Mouse (Mus musculus): ENCODE data around the gene Dleu7. TPM values are rescaled to one million over a fixed set of nuclear protein-coding genes. Genes with fewer than 3 reads are reported as not detected.
A peak's percentile ranks its signal among the peaks of the same experiment; 100 is the strongest.

Dleu7 gene
- total RNA-seq, 2 experiments from 2014 or later: 9.7 to 10.1 TPM

GRCm38 (mm10) chr14:62292166-62292487 lies 720 bp downstream of the Dleu7 start:
- DNase-seq (ENCODE audit: low spot score in 2 of 2): no peak
- intact Hi-C loops (cut with DNase I): no loop called here

GRCm38 (mm10) chr14:62291406-62291987 lies 1.4 kb downstream of the Dleu7 start:
- no peak for DNase-seq (ENCODE audit: low spot score in 2 of 2)

DNA sequence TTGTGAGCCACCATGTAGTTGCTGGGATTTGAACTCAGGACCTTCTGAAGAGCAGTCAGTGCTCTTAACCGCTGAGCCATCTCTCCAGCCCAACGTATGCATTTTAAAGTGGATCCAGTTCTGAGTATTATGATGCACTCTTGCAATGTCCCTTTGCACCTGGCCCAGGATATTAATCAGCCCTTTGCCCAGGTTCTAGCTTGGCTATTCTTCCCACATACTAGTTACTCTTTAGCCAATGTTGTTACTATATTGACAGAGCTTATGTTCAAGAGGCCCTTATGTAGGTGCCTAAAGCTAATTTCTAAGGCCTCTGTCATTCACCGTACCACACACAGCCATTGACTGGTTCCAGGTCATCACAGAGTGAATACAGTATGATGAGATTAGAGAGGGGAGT lies 4.1 kb downstream of the Dleu7 start:
- no peak for DNase-seq (ENCODE audit: low spot score in 2 of 2)
- intact Hi-C loops (cut with DNase I): no loop called here

More at GRCm38 (mm10) chr14:62291406-62291987, 1.4 kb downstream of the Dleu7 start:
- intact Hi-C loops (cut with DNase I): no loop called here

DNA sequence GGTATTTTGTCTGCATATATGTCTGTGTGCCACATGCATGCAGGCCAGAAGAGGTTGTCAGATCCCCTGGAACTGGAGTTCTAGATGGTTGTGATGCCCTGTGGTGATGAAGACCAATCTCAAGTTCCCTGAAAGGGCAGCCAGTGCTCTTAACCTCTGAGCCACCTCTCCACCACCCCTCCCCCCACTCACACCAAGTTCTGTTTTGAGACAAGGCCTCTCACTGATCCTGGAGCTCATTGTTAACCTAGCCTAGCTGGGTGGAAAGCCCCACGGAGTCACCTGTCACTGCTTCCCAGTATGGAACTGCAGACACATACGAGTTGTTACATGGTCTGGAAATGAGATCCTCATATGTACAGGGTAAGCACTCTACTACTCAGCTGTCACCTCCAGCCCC lies 9.9 kb downstream of the Dleu7 start:
- no peak for DNase-seq (ENCODE audit: low spot score in 2 of 2)
- intact Hi-C loops (cut with DNase I): no loop called here

DNA sequence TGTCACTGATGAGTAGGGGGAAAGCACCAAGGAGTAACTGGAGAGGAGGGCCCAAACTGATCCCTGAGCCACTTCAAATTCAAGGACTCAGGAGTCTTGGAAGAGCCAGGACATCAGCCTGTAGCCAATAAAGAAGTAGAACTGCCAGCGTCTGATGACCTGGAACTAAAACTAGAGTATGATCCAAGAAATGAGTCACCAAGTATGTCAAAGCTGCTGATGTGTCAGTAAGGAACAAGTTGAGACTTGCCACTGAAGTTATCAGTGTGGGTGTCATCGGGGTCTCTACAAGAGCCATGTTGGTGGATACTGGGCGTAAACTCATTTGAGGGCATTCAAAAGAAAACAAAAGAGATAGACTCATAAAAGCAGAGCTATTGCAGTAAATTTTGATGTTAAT lies 19.2 kb downstream of the Dleu7 start:
- intact Hi-C loops (cut with DNase I): no loop called here
- DNase-seq (ENCODE audit: low spot score in 2 of 2): no peak

- DNase-seq (ENCODE audit: low spot score in 2 of 2): no peak
- intact Hi-C loops (cut with DNase I): no loop called here
These were observed 22.0 kb downstream of the Dleu7 start for GRCm38 (mm10) chr14:62270698-62271396.

- DNase-seq (ENCODE audit: low spot score in 2 of 2): no peak
- intact Hi-C loops (cut with DNase I): no loop called here
These were observed 33.8 kb downstream of the Dleu7 start for GRCm38 (mm10) chr14:62258978-62259536.

DNA sequence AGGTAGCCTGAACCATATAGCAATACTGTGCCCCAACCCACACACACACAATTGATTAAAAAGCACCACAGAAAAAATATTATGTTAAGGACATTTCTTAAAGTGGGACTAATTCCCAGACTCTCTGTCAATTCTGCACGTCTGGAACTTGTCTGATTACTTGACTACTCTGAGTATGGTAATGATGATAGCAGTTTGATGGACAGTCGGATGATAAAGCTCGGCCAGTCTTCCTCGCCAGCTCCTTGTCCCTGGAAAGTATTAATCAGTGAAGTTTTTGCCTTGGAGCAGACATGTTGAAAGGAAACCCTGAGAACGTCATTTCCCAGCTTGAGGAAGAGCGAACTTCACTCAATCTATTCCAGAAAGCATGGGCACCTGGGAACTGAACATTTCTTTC lies 34.7 kb downstream of the Dleu7 start:
- no peak for DNase-seq (ENCODE audit: low spot score in 2 of 2)
- intact Hi-C loops (cut with DNase I): no loop called here

DNA sequence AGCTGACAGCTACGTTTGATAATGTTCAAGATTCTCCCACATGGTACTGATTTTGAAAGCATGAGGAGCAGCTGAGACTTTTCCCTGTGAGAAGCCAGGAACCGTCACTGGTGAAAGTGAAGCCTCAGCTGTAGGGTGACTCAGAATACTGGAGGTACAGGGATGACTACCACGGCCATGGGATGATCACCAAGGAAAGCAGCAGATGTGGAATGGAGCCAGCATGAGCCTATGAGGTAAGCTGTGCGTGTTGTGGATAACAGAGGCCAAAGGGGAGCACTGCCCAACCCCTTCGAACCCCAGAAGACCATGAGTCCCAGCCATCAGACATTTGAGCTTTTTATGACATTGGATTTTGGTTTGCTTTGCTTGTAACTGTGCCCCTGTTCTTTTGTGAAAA lies 36.8 kb downstream of the Dleu7 start:
- DNase-seq (ENCODE audit: low spot score in 2 of 2): no peak
- intact Hi-C loops (cut with DNase I): no loop called here

DNA sequence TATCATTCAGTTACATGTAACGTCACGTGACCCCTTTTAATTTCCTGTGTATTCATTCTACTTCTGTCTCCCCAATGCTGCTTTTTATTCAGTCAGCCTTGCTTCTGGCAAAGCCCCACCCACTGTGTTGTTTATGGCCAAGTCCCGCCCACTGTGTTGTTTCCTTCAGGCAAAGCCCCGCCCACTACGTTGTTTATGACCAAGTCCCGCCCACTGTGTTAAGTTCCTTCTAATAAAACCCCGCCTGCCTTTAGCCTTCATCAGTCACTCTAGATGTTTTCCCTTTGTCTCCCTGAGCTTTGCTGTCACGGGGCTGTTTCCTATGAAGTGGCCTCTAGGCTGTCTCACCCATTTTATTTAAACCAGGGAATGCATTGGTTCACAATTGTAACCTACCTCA lies 38.5 kb downstream of the Dleu7 start:
- no peak for DNase-seq (ENCODE audit: low spot score in 2 of 2)
- intact Hi-C loops (cut with DNase I): loop anchor here (5.0 kb wide), 3 partner anchors 203 to 682 kb away; partner anchors contain the start of gene Gucy1b2

DNA sequence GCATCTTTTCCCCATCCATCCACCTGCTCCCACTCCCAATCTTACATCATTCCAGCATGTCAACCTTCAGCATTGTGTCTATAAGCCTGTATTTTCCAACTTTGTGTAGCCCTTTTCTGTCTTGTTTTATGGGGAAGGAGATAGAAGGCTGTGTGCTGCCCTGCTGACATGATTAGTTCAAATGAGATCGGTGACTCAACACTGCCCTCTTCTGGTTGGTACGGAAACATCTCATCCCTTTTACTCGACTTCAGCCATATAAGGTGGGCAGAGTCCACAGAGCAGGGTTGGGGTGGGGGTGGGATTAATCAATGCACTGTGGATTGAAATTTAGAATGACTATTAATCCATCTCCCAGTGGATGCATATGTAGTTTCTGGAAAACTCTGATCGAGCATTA lies 40.8 kb downstream of the Dleu7 start:
- intact Hi-C loops (cut with DNase I): loop anchor here (5.0 kb wide), 3 partner anchors 205 to 680 kb away; partner anchors contain the start of gene Gucy1b2
- peak; percentile 72 to 77 for DNase-seq (ENCODE audit: low spot score in 2 of 2)

DNA sequence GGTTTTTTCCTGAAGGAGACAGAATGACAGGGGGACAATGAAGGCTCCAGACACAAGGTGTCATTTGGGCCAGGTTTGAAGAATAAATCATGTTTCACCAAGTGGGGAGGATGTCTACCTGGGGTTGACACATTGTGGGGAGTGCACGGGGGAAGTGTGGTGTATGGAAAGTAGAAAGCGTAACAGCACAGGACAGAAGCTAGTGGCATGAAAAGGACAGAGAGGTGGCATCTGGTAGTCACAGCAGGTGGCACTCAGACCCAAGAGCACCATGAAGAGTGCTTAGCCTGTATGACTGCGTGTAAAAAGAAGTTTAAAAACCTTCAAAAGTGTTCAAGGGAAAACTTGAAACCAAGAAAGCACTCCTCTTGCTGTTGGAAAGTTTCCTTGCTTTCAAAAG lies 42.8 kb downstream of the Dleu7 start:
- intact Hi-C loops (cut with DNase I): loop anchor here (5.0 kb wide), 3 partner anchors 207 to 678 kb away; partner anchors contain the start of gene Gucy1b2
- DNase-seq (ENCODE audit: low spot score in 2 of 2): no peak

GRCm38 (mm10) chr14:62249251-62249650 lies 43.6 kb downstream of the Dleu7 start:
- intact Hi-C loops (cut with DNase I): no loop called here
- DNase-seq (ENCODE audit: low spot score in 2 of 2): no peak

GRCm38 (mm10) chr14:62248796-62249195 lies 44.1 kb downstream of the Dleu7 start:
- intact Hi-C loops (cut with DNase I): no loop called here

DNA sequence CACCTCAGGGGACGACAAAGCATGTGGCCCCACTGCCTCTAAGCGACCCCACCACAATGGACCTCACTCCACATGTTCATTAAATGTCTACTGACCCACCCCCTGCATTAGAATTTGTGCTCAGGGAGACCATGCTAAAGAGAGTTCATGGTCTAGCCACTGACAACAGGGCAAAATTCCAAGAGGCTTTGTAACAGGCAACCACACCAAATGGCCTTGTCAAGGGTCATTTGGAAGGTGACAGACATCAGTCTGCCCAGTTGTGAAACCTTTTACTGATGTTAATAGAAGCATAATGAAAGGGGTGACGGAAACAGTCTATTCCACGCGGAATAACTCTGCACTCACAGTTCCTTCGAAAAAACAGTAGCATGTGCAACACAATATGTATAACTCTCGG lies 44.5 kb downstream of the Dleu7 start:
- intact Hi-C loops (cut with DNase I): no loop called here

More at GRCm38 (mm10) chr14:62248796-62249195, 44.1 kb downstream of the Dleu7 start:
- no peak for DNase-seq (ENCODE audit: low spot score in 2 of 2)

GRCm38 (mm10) chr14:62245557-62245956 lies 47.3 kb downstream of the Dleu7 start:
- DNase-seq (ENCODE audit: low spot score in 2 of 2): no peak
- intact Hi-C loops (cut with DNase I): no loop called here

More for the DNA sequence above, 44.5 kb downstream of the Dleu7 start:
- DNase-seq (ENCODE audit: low spot score in 2 of 2): no peak

- no peak for DNase-seq (ENCODE audit: low spot score in 2 of 2)
- intact Hi-C loops (cut with DNase I): no loop called here
These were observed 49.3 kb downstream of the Dleu7 start for GRCm38 (mm10) chr14:62243530-62243929.

DNA sequence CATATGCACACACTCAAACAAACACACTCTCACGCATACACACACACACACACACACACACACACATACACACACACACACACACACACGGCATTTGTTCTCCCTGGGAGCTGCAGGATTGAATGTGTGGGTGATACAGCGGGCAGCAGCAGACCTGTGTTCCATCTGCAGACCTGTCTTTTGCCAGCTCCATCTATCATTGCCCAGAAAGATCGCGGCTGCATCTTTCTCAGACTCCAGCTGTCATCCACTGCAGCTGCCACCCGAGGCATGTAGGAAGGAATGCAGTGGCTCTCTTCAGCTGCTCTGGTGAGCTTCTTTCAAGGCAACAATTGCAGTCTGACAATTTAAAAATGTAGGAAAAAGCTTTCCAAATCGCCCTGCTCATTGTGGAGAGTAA lies 56.9 kb downstream of the Dleu7 start:
- intact Hi-C loops (cut with DNase I): loop anchor here (10.0 kb wide), 1 partner anchor 181 kb away; no protein-coding TSS in a partner anchor
- peak; percentile 6 to 28 for DNase-seq (ENCODE audit: low spot score in 2 of 2)

GRCm38 (mm10) chr14:62235214-62235613 lies 57.6 kb downstream of the Dleu7 start:
- intact Hi-C loops (cut with DNase I): loop anchor here (10.0 kb wide), 1 partner anchor 180 kb away; no protein-coding TSS in a partner anchor
- DNase-seq (ENCODE audit: low spot score in 2 of 2): no peak

GRCm38 (mm10) chr14:62230968-62231367 lies 61.9 kb downstream of the Dleu7 start:
- intact Hi-C loops (cut with DNase I): loop anchor here (10.0 kb wide), 1 partner anchor 176 kb away; no protein-coding TSS in a partner anchor
- no peak for DNase-seq (ENCODE audit: low spot score in 2 of 2)

- intact Hi-C loops (cut with DNase I): no loop called here
- no peak for DNase-seq (ENCODE audit: low spot score in 2 of 2)
These were observed 65.7 kb downstream of the Dleu7 start for GRCm38 (mm10) chr14:62227101-62227500.

Data from left cerebral cortex, postnatal 14 days (tissue).